Mouse (Mus musculus) kidney, adult 2 months (tissue): ENCODE data around the gene Lsamp. TPM values are rescaled to one million over a fixed set of nuclear protein-coding genes. Genes with fewer than 3 reads are reported as not detected.

Experiments
- DNase-seq: peaks from one replicate; pipeline ENCODE4 v3.0.0; 2021
- H3K27ac ChIP-seq: fragments of 200-500 bp; 2 replicates; pipeline ENCODE4 v1.5.1; 2012; ENCODE audit warnings: low read depth, low read length, control low read depth, inconsistent platforms; ENCODE audit not compliant: insufficient read depth
- H3K27me3 ChIP-seq: fragments of 200-500 bp; replicated peaks from 2 replicates; pipeline ENCODE4 v1.6.1; 2012; ENCODE audit warnings: mild to moderate bottlenecking, moderate library complexity, low read length, inconsistent platforms; ENCODE audit not compliant: control insufficient read depth, insufficient read depth
- H3K36me3 ChIP-seq: fragments of 200-500 bp; 2 replicates; pipeline ENCODE4 v1.6.1; 2012; ENCODE audit warnings: mild to moderate bottlenecking, moderate library complexity, low read length, inconsistent platforms; ENCODE audit not compliant: control insufficient read depth, insufficient read depth
- H3K4me1 ChIP-seq: fragments of 200-500 bp; 2 replicates; pipeline ENCODE4 v1.6.1; 2011; ENCODE audit warnings: low read length; ENCODE audit not compliant: control insufficient read depth, insufficient read depth
- H3K4me3 ChIP-seq: fragments of 200-500 bp; 2 replicates; pipeline ENCODE4 v1.5.1; 2011; ENCODE audit warnings: mild to moderate bottlenecking, low read depth, low read length, control low read depth; ENCODE audit not compliant: insufficient read depth
- CTCF ChIP-seq: fragments of 200-500 bp; conservative IDR thresholded peaks from 2 replicates; pipeline ENCODE4 v1.5.1; 2011; ENCODE audit warnings: low read depth, mild to moderate bottlenecking, control low read depth, low read length, moderate library complexity, mixed read lengths; ENCODE audit not compliant: insufficient read depth, insufficient read length
- POLR2A ChIP-seq: fragments of 200-500 bp; IDR thresholded peaks from one replicate; pipeline ENCODE4 v1.6.1; 2011; ENCODE audit warnings: low read depth, low read length, control low read depth
- WGBS: fragments of 180-500 bp; shearing (Covaris S2); methylation state at CpG from one replicate; pipeline ENCODE4 v1.1.7; 2018; 5-methylcytosine and 5-hydroxymethylcytosine counted together
- polyA plus RNA-seq: library from polyadenylated mRNA; depleted of rRNA; stranded (reverse); fragments of >200 nt; gene quantifications from 2 replicates; pipeline ENCODE4 v1.2.3, GENCODE M21; 2012

The Lsamp gene
- polyA plus RNA-seq, 1 experiment = 0.38 TPM

DNA sequence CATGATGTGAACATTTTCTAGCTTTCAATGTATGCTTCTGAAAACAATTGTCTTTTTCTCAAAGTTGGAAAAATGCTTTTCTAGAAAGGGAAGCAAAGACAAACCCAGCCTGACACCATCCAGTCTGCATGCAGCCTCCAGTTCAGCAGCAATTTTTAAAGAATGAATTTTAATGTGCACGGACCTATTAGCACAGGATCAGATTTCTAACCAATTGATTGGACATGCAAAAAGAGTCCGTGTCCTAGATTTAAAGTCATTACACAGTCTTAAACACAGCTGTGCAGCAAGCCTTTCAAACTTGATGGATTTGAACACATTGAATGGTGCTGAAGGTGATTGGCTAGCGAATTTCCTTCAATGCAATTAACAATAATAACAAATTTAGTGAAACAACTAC lies 998.9 kb downstream of the Lsamp start:
- no peak for TF ChIP-seq POLR2A
- TF ChIP-seq CTCF = no peak
- 60% methylated on average over 3 of the region's 3 CpGs for WGBS
- no peaks in the 10 kb centered on the region for H3K4me1 ChIP-seq
- DNase-seq = no peak
- H3K36me3 ChIP-seq = no peaks in the 10 kb centered on the region
- H3K4me3 ChIP-seq = no peak overlapping the region
- no peak overlapping the region for H3K27ac ChIP-seq
- H3K27me3 ChIP-seq = no peaks in the 10 kb centered on the region

DNA sequence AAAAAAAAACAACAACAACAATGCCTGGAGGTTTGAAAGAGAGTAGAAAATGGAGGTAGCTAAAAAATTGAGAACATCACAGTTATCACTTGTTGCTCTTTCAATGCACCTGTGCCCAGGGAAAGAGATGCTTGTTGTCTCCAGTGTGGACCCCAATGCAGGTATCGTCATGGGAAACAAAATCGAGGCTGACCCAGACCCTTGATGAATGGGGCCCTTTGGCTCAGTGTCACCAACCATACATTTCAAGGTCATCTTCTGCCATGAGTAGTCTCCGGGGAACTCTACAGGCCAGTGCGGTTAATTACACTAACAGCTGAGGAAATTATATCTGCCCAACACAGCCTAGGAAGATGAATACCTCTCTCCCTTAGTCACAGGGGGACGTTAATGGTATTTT lies 1023.4 kb downstream of the Lsamp start:
- no peaks in the 10 kb centered on the region for H3K36me3 ChIP-seq
- TF ChIP-seq CTCF (no peak), POLR2A (no peak)
- H3K27me3 ChIP-seq = no peaks in the 10 kb centered on the region
- DNase-seq = no peak
- no peak overlapping the region for H3K4me3 ChIP-seq
- no peaks in the 10 kb centered on the region for H3K4me1 ChIP-seq
- H3K27ac ChIP-seq = no peak overlapping the region
- WGBS = 57% methylated on average over 5 of the region's 5 CpGs

DNA sequence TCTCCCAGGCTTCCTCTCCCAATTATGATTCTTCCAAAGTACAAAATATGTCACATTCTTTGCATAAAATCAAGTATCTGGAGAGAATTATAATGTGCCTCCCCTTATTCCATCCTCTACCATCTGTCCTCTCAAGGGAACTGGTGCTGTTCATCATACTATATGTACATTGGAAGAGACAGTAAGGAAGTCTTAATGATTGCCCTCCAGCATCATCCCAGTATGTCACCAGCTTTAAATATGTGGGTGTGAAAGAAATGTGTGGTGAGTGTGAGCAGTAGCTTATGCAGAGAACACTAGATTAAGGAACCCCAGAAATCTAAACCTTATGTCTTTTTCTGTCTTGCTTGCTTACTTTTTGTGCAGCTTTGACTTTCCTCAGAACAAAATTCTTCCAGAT lies 1050.6 kb downstream of the Lsamp start:
- H3K4me3 ChIP-seq = no peak overlapping the region
- no peaks in the 10 kb centered on the region for H3K4me1 ChIP-seq
- no peak for TF ChIP-seq CTCF
- TF ChIP-seq POLR2A = no peak
- H3K27me3 ChIP-seq = no peaks in the 10 kb centered on the region
- no peak overlapping the region for H3K27ac ChIP-seq
- no peaks in the 10 kb centered on the region for H3K36me3 ChIP-seq
- DNase-seq = no peak

DNA sequence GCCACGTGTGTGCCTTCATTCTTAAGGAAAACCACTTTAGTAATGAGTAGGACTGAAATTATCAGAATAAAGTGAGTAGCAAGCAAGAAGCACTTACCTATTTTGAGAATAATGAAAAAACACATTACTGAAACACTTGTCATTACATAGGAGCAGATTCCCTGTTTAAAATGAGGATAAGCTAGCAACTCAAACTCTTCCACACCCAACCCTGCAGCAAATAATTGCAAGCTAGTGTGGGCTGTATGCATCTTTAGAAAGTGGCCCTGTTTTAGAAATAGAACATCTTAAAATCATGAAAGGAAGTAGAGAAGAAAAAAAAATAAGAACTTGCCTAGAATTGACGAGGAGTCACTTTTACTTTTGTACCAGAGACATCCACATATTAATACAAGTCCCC lies 1057.5 kb downstream of the Lsamp start:
- WGBS = 55% methylated on average over 2 of the region's 2 CpGs
- no peaks in the 10 kb centered on the region for H3K27me3 ChIP-seq
- H3K4me3 ChIP-seq = no peak overlapping the region
- no peaks in the 10 kb centered on the region for H3K36me3 ChIP-seq
- TF ChIP-seq POLR2A = no peak
- no peak for TF ChIP-seq CTCF
- no peaks in the 10 kb centered on the region for H3K4me1 ChIP-seq
- no peak overlapping the region for H3K27ac ChIP-seq
- no peak for DNase-seq

DNA sequence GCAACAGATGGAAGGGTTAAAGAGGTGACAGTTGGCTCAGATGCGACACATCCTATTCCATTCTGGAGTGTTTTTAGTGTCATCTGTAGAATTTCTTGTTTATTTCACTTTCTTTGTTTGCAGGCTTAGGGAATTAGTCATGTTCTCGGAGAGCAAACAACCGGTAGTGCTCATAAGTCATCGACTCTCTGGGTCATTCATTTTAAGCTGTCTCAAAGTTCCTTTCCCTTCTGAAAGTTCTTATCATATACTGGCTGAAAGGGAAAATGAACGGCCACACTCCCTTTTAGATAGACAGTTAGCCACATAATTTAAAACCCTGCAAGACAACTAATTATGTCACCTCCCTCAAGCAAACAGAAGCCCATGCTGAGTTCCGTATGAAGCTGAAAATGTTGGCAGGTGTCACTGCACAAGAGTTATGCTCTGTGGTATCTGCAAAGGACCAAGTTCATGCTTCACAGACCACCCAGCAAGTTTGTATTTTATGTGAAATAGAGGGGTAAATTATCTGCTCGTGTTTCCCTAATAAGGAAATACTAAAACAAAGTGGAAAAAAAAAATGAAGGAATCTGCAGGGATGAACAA lies 1079.2 kb downstream of the Lsamp start:
- H3K27me3 ChIP-seq = no peaks in the 10 kb centered on the region
- H3K27ac ChIP-seq = no peak overlapping the region
- TF ChIP-seq POLR2A (no peak), CTCF (no peak)
- 21% methylated on average over 7 of the region's 7 CpGs for WGBS
- DNase-seq = no peak
- no peaks in the 10 kb centered on the region for H3K36me3 ChIP-seq
- no peak overlapping the region for H3K4me3 ChIP-seq
- H3K4me1 ChIP-seq = no peaks in the 10 kb centered on the region

DNA sequence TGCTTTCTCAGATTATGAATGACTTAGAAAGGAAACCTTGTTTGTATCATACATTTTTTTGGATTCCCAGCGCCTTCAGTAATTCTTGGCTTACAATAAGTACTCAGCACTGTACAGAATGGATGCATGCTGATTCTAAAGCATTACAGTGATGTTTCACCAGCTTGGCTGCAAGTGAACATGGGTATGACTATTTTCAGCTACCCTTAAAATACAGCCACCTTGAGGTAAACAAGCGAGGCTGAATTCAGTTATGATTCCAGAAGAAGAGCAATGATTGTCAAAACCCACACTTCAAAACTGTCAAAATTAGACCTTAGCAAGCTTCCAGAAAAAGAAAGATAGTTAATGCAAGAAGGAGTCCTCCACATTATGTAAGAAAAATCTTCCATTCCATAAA lies 1089.3 kb downstream of the Lsamp start:
- H3K27ac ChIP-seq = no peak overlapping the region
- 85% methylated on average over 2 of the region's 2 CpGs for WGBS
- no peak overlapping the region for H3K4me3 ChIP-seq
- H3K36me3 ChIP-seq = no peaks in the 10 kb centered on the region
- H3K4me1 ChIP-seq = no peaks in the 10 kb centered on the region
- no peaks in the 10 kb centered on the region for H3K27me3 ChIP-seq
- no peak for DNase-seq
- no peak for TF ChIP-seq CTCF
- TF ChIP-seq POLR2A = no peak

DNA sequence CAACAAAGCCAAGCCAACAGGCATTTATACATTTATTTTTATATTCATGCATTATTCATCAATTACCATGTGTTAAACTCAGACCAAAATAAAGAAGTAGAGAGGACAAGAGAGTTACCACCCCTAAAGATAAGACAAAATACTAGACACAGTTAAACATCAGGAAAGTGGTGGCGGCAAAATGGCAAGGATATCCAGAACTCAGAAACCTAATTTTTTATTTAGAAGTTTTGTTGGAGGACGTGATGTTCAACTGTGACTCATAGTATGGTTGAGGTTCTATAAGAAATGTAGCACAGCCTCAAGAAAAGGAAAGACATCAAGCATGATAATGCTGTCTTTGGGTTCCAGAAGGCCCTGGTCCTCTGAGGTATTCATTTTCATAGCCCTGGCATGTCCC lies 1104.5 kb downstream of the Lsamp start:
- Histone ChIP-seq H3K4me3 (no peak overlapping the region), H3K27ac (no peak overlapping the region), H3K36me3 (no peaks in the 10 kb centered on the region), H3K27me3 (no peaks in the 10 kb centered on the region), H3K4me1 (no peaks in the 10 kb centered on the region)
- 89% methylated on average over 2 of the region's 2 CpGs for WGBS
- no peak for TF ChIP-seq POLR2A
- no peak for TF ChIP-seq CTCF
- no peak for DNase-seq

DNA sequence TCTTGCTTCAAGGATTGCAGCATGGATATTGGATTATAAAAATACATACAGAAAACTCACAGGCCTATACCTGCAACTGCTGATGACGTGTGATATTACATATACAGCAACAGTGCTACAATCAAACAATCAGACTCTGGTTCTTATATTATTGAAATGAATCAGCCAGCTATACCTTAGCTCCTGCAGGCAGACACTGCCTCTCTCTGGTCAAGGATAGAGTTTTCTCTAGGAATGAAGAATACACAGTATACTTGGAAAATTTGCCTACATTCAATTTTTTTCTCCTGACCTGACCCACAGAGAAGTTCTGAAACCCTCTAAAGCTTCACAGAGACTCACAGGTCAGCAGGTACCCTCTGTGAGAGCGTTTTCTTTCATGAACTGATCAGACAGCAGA lies 1105.9 kb downstream of the Lsamp start:
- WGBS = 69% methylated on average over 2 of the region's 2 CpGs
- no peaks in the 10 kb centered on the region for H3K4me1 ChIP-seq

More for the DNA sequence above, 1105.9 kb downstream of the Lsamp start:
- H3K27ac ChIP-seq = no peak overlapping the region
- TF ChIP-seq CTCF (no peak), POLR2A (no peak)
- no peaks in the 10 kb centered on the region for H3K36me3 ChIP-seq
- H3K27me3 ChIP-seq = no peaks in the 10 kb centered on the region
- H3K4me3 ChIP-seq = no peak overlapping the region
- DNase-seq = no peak
